Mouse (Mus musculus) brain, embryonic 14.5 days (tissue): Measurements from ENCODE around the gene Ormdl1.

Experiments used
- CTCF ChIP-seq: fragments of 200-500 bp; IDR thresholded peaks from 2 replicates; pipeline ENCODE4 v1.5.1; 2012; ENCODE audit warnings: inconsistent platforms, mild to moderate bottlenecking, moderate library complexity, borderline replicate concordance; ENCODE audit not compliant: insufficient read depth, insufficient read length; ENCODE audit errors: extremely low read depth
- POLR2A ChIP-seq: fragments of 200-500 bp; IDR thresholded peaks from 2 replicates; pipeline ENCODE4 v1.6.1; 2012; ENCODE audit warnings: mild to moderate bottlenecking, inconsistent platforms, borderline replicate concordance; ENCODE audit not compliant: poor library complexity, insufficient read depth, insufficient read length, severe bottlenecking; ENCODE audit errors: extremely low read depth

DNA sequence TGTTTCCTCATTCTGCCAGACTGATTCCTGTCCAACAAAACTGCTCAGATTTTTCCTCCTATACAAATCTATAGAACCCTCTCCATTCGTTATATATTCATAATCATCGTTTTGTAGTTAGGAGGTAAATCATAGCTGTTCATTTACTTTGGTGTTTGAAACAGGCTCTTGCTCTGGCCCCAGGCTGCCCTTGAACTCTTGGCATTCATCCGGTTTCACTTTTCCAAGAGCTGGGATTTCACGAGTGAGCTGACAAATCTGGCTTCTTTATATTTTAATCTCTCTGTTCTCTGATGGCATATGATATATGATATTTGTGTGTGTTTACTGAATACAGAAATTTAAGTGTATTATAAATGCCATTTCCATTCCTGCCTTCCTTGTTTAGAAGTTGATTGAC, 3.6 kb downstream of the Ormdl1 start:
- TF ChIP-seq POLR2A = no peak
- TF ChIP-seq CTCF = no peak
